Comparison of ENCODE assay signal across 17 mouse cellular contexts in the genomic region with DNA sequence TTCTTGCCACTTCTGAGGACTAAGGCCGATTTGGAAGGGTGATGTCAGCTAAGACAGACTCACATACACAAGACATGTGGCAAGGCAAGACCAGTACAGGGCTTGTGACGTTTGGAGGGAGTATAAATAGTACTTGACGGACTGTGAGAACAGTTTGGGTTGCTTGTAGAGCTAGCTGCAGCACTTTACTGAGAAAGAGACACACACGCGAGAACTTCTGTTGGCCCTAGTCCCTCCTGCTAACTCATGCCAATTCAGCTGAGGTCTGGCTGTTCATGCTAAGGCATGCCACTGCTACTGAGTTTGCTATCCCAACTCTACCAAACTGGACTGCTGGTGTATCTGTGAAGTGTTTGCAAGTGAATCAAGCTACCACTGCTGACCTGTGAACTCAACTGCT. TPM values are rescaled to one million over a fixed set of nuclear protein-coding genes. Genes with fewer than 3 reads are reported as not detected.
DNase-seq lines count a peak whose midpoint lies in the region; ATAC-seq and TF ChIP-seq lines count a peak whose summit lies in the region.
"Had no signal": no experiment of that assay in that cellular context is flagged by ENCODE, and none has a peak within 500 bp of the region (broad histone marks: within the 10 kb centered on the region; RNA-seq: fewer than 3 reads in every experiment).

No protein-coding gene starts in this region.

- WGBS in heart, embryonic 16.5 days = 50% methylated on average over 5 of the region's 5 CpGs
- 92% methylated on average over 5 of the region's 5 CpGs for WGBS in forebrain, embryonic 13.5 days

- no peak for TF ChIP-seq CTCF in brain, embryonic 14.5 days (IDR thresholded peaks at IDR 0.05; ENCODE audit: borderline replicate concordance, extremely low read depth, insufficient read depth, insufficient read length)

- H3K36me3 ChIP-seq in heart, embryonic 16.5 days (ENCODE audit: control insufficient read depth, insufficient read depth) = peaks cover 8% of the 10 kb centered on the region; the same call in 1 of the 2 replicates
- H3K36me3 ChIP-seq in forebrain, embryonic 13.5 days (ENCODE audit: poor library complexity, severe bottlenecking) = peaks cover 28% of the 10 kb centered on the region

- peak overlapping the region; percentile 36 for H3K27ac ChIP-seq in heart, embryonic 16.5 days (ENCODE audit: low read length)
- H3K27ac ChIP-seq in forebrain, embryonic 13.5 days = no peak overlapping the region
- H3K27ac ChIP-seq: forebrain, embryonic 12.5 days; hindbrain, embryonic 12.5 days; left cerebral cortex, adult 2 months; liver, embryonic 15.5 days; midbrain, embryonic 10.5 days; neural tube, embryonic 13.5 days had no signal

- ATAC-seq in heart, embryonic 16.5 days (replicated peaks; ENCODE audit: extremely low read depth, insufficient read depth, low FRiP score) = no peak; the same call in 1 of the 2 replicates
- no peak for ATAC-seq in forebrain, embryonic 13.5 days
- ATAC-seq: activated CD4-positive, CD25-positive, alpha-beta regulatory T cell, adult 4 months had no signal

- no peak for TF ChIP-seq POLR2A in brain, embryonic 14.5 days (IDR thresholded peaks at IDR 0.05; ENCODE audit: borderline replicate concordance, extremely low read depth, insufficient read depth, insufficient read length, poor library complexity, severe bottlenecking)

- DNase-seq in adrenal gland, adult 2 months = peak; percentile 8
- DNase-seq in adrenal gland, postnatal 4 days (ENCODE audit: low spot score in 2 of 2) = no peak
- DNase-seq in left cerebral cortex, postnatal 36 days (ENCODE audit: low spot score in 2 of 2) = peak; percentile 10 to 12
- no peak for DNase-seq in left cerebral cortex, adult 8-10 months (ENCODE audit: low spot score in 2 of 2)
- DNase-seq in brain, embryonic 14.5 days (ENCODE audit: low read depth) = peak; percentile 11
- DNase-seq in urinary bladder, postnatal 25 days (ENCODE audit: low spot score) = no peak
- DNase-seq: kidney, adult 9 months; right cerebral cortex, postnatal 14 days had no signal

- no peak overlapping the region for H3K4me2 ChIP-seq in heart, embryonic 16.5 days (ENCODE audit: low read depth, low read length)
- H3K4me2 ChIP-seq in forebrain, embryonic 13.5 days = no peak overlapping the region
- H3K4me2 ChIP-seq: forebrain, embryonic 12.5 days; hindbrain, embryonic 12.5 days; liver, embryonic 15.5 days; neural tube, embryonic 13.5 days had no signal

- H3K4me1 ChIP-seq in heart, embryonic 16.5 days (ENCODE audit: control insufficient read depth, insufficient read depth, low read length) = peaks cover 4% of the 10 kb centered on the region
- H3K4me1 ChIP-seq in forebrain, embryonic 13.5 days = no peaks in the 10 kb centered on the region
- H3K4me1 ChIP-seq: forebrain, embryonic 12.5 days; hindbrain, embryonic 12.5 days; midbrain, embryonic 10.5 days; neural tube, embryonic 13.5 days had no signal

- H3K9ac ChIP-seq in heart, embryonic 16.5 days (ENCODE audit: low read length) = no peak overlapping the region
- H3K9ac ChIP-seq in forebrain, embryonic 13.5 days = no peak overlapping the region
- H3K9ac ChIP-seq: forebrain, embryonic 12.5 days; hindbrain, embryonic 12.5 days; liver, embryonic 15.5 days; neural tube, embryonic 13.5 days had no signal

- no peaks in the 10 kb centered on the region for H3K9me3 ChIP-seq in heart, embryonic 16.5 days (replicated peaks; ENCODE audit: control insufficient read depth, low read length)
- no peaks in the 10 kb centered on the region for H3K9me3 ChIP-seq in forebrain, embryonic 13.5 days (replicated peaks)
- H3K9me3 ChIP-seq: liver, embryonic 15.5 days; midbrain, embryonic 10.5 days; neural tube, embryonic 13.5 days had no signal

- no peak overlapping the region for H3K4me3 ChIP-seq in heart, embryonic 16.5 days (ENCODE audit: low read length)
- H3K4me3 ChIP-seq in forebrain, embryonic 13.5 days = no peak overlapping the region
- H3K4me3 ChIP-seq: forebrain, embryonic 12.5 days; hindbrain, embryonic 12.5 days; left cerebral cortex, adult 2 months; liver, embryonic 15.5 days; midbrain, embryonic 10.5 days; neural tube, embryonic 13.5 days had no signal

- H3K27me3 ChIP-seq in heart, embryonic 16.5 days (ENCODE audit: control insufficient read depth, insufficient read depth, low read length) = no peaks in the 10 kb centered on the region
- no peaks in the 10 kb centered on the region for H3K27me3 ChIP-seq in forebrain, embryonic 13.5 days
- H3K27me3 ChIP-seq: forebrain, embryonic 12.5 days; hindbrain, embryonic 12.5 days; liver, embryonic 15.5 days; neural tube, embryonic 13.5 days had no signal

- intact Hi-C loops in left cerebral cortex, postnatal 36 days (cut with DNase I) = no loop called here

RNA-seq across cellular contexts. Expression of gene Pds5a, which starts 19.2 kb away (rescaled TPM):
- total RNA-seq in adrenal gland, adult 2 months (2021) = 10 to 100 TPM; 74.0 to 98.1 TPM
- 2.9 and 3.0 TPM in 2 replicates for polyA plus RNA-seq in adrenal gland, adult 2 months (2012; rRNA removed)
- total RNA-seq in adrenal gland, postnatal 4 days (2021) = 100 to 1,000 TPM; 120 to 134 TPM
- total RNA-seq in left cerebral cortex, postnatal 36 days (2021) = 10 to 100 TPM; 64.7 to 83.6 TPM
- total RNA-seq in left cerebral cortex, adult 8-10 months (2022) = 10 to 100 TPM; 73.0 to 80.2 (median 75.8) TPM
- 81.5 and 84.1 TPM in 2 replicates for polyA plus RNA-seq in brain, embryonic 14.5 days (2012; rRNA removed)
- polyA plus RNA-seq in heart, embryonic 16.5 days (2015; fragmentation: Nextera tagmentation; extraction: Ambion mirVana) = 32.3 and 32.6 TPM in 2 replicates
- polyA plus RNA-seq in forebrain, embryonic 13.5 days (2015; fragmentation: Nextera tagmentation; extraction: Ambion mirVana) = 79.3 and 81.8 TPM in 2 replicates

Comparison
In these comparisons a context has a peak if more than half of its experiments do, and no peak if none do; other contexts are left out.
1. DNase-seq: peak in adrenal gland, adult 2 months (single experiment), left cerebral cortex, postnatal 36 days (2 of 2) and brain, embryonic 14.5 days (single experiment); none in adrenal gland, postnatal 4 days (0 of 2), left cerebral cortex, adult 8-10 months (0 of 2) and urinary bladder, postnatal 25 days (single experiment).